Mouse (Mus musculus): ENCODE measurements around the gene Sipa1l3.

- no peak for TF ChIP-seq POLR2A (IDR thresholded peaks at IDR 0.05; ENCODE audit: low read depth, low read length)
- no peak for TF ChIP-seq CTCF (conservative IDR thresholded peaks at IDR 0.05; ENCODE audit: insufficient read depth, insufficient read length, low read depth, low read length)
Observed at GRCm38 (mm10) chr7:29437072-29437471, 81.4 kb downstream of the Sipa1l3 start.

All from kidney, adult 2 months (tissue).